Mouse (Mus musculus) hindbrain, postnatal 0 days (tissue): Measurements from ENCODE around the gene Dixdc1. TPM values are rescaled to one million over a fixed set of nuclear protein-coding genes. Genes with fewer than 3 reads are reported as not detected.

ENCODE experiments used
- ATAC-seq: fragments of 200-750 bp; cut with Nextera tagmentation; 2 replicates; pipeline ENCODE4 v1.8.0; 2017; ENCODE audit warnings: mild to moderate bottlenecking, moderate TSS enrichment, moderate library complexity
- DNase-seq: peaks from one replicate; pipeline ENCODE4 v3.0.0-alpha.2; 2015; ENCODE audit warnings: low spot score
- H3K27ac ChIP-seq: fragments of 300-500 bp; sonication (generic); 2 replicates; pipeline ENCODE4 v1.5.1; 2014; ENCODE audit warnings: mild to moderate bottlenecking
- H3K27me3 ChIP-seq: fragments of 300-500 bp; sonication (generic); 2 replicates; pipeline ENCODE4 v1.6.1; 2014; ENCODE audit warnings: low read length, mixed read lengths; ENCODE audit not compliant: insufficient read depth
- H3K36me3 ChIP-seq: fragments of 300-500 bp; sonication (generic); 2 replicates; pipeline ENCODE4 v1.6.1; 2014; ENCODE audit warnings: low read length, mixed read lengths; ENCODE audit not compliant: insufficient read depth
- H3K4me1 ChIP-seq: fragments of 300-500 bp; sonication (generic); 2 replicates; pipeline ENCODE4 v1.6.1; 2014; ENCODE audit warnings: antibody characterized with exemption, low read length, mixed read lengths; ENCODE audit not compliant: insufficient read depth
- H3K4me2 ChIP-seq: fragments of 300-500 bp; sonication (generic); 2 replicates; pipeline ENCODE4 v1.6.1; 2014; ENCODE audit warnings: low read depth, mild to moderate bottlenecking, low read length, moderate library complexity, mixed read lengths
- H3K4me3 ChIP-seq: fragments of 300-500 bp; sonication (generic); 2 replicates; pipeline ENCODE4 v1.5.1; 2014; ENCODE audit warnings: low read length
- H3K9ac ChIP-seq: fragments of 300-500 bp; sonication (generic); replicated peaks from 2 replicates; pipeline ENCODE4 v1.6.1; 2014; ENCODE audit warnings: mild to moderate bottlenecking, low read length, moderate library complexity, mixed read lengths
- H3K9me3 ChIP-seq: fragments of 300-500 bp; sonication (generic); 2 replicates; pipeline ENCODE4 v1.6.1; 2016; ENCODE audit warnings: low read length, mixed read lengths
- CTCF ChIP-seq: IDR thresholded peaks from 2 replicates; pipeline ENCODE4 v1.5.1; 2016; ENCODE audit warnings: antibody characterized with exemption, control low read depth, low read depth
- WGBS: fragments of 180-500 bp; shearing (Covaris S2); extraction: QIAGEN DNeasy Blood & Tissue Kit; methylation state at CpG from one replicate; pipeline ENCODE4 v1.1.7; 2014; 5-methylcytosine and 5-hydroxymethylcytosine counted together
- polyA plus RNA-seq: library from polyadenylated mRNA; unstranded; fragments of >200 nt; fragmentation: Nextera tagmentation; extraction: Ambion mirVana; gene quantifications from 2 replicates; pipeline ENCODE4 v1.2.1, GENCODE M21; 2015
- total RNA-seq: library from RNA; depleted of rRNA; stranded (reverse); fragments of >200 nt; gene quantifications from 2 replicates; pipeline ENCODE4 v1.2.3, GENCODE M21; 2014

Gene Dixdc1
- total and polyA plus RNA-seq, 2 experiments from 2014 or later, result 24.4 to 40.3 TPM

- peaks cover 9% of the 10 kb centered on the region; the same call in 1 of the 2 replicates for H3K4me1 ChIP-seq
- no peaks in the 10 kb centered on the region for H3K27me3 ChIP-seq
- H3K4me3 ChIP-seq, result peak overlapping the region; percentile 96
- WGBS, result under 1% methylated on average over 20 of the region's 28 CpGs
- peaks cover 4% of the 10 kb centered on the region; the same call in 1 of the 2 replicates for H3K36me3 ChIP-seq
- ATAC-seq (no peak; the same call in none of the 2 replicates), DNase-seq (no peak)
- H3K9me3 ChIP-seq, result no peaks in the 10 kb centered on the region
- peak overlapping the region; percentile 81 for H3K4me2 ChIP-seq
- peak overlapping the region; percentile 98 for H3K9ac ChIP-seq
- peak overlapping the region; percentile 92 for H3K27ac ChIP-seq
- no peak for TF ChIP-seq CTCF
These were observed 80.4 kb downstream of the Dixdc1 start for GRCm38 (mm10) chr9:50658941-50659388.

- H3K27ac ChIP-seq, result peak overlapping the region; percentile 92; the same call in 1 of the 2 replicates
- no peak for TF ChIP-seq CTCF
- 0 out of 2 replicates have a peak, but pooled peaks have one; percentile 2 for ATAC-seq
- WGBS, result 22% methylated on average over 5 of the region's 5 CpGs
- H3K9ac ChIP-seq, result peak overlapping the region; percentile 98
- peak overlapping the region; percentile 81 for H3K4me2 ChIP-seq
- H3K4me3 ChIP-seq, result peak overlapping the region; percentile 96
- H3K4me1 ChIP-seq, result peaks cover 9% of the 10 kb centered on the region; the same call in 1 of the 2 replicates
- DNase-seq, result peak; percentile 27
- no peaks in the 10 kb centered on the region for H3K27me3 ChIP-seq
- H3K9me3 ChIP-seq, result no peaks in the 10 kb centered on the region
- peaks cover 5% of the 10 kb centered on the region; the same call in 1 of the 2 replicates for H3K36me3 ChIP-seq
These were observed 80.9 kb downstream of the Dixdc1 start for GRCm38 (mm10) chr9:50658391-50658790.

DNA sequence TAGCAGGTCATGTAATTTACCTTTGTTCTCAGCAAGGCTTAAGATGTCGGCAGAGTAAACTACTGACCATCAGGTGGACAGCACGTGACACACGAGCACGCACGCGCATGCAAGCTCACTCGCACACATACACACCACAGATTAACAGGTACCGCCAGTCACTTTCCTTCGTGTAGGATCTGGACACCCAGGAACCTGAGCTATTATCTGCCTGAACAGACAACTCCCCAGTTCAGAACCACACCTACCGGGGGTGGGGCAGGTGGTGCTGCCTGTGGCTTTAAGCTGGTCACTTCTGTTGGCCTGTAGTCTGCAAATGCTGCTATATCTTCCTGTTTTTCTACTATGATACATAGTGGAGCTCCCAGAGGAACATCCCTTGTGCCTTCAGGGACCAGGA, 88.8 kb downstream of the Dixdc1 start:
- ATAC-seq (no peak), DNase-seq (no peak)
- H3K9ac ChIP-seq, result no peak overlapping the region

GRCm38 (mm10) chr9:50646826-50647370, 92.4 kb downstream of the Dixdc1 start:
- Histone ChIP-seq H3K9ac (no peak overlapping the region), H3K27me3 (no peaks in the 10 kb centered on the region), H3K4me1 (no peaks in the 10 kb centered on the region), H3K4me3 (no peak overlapping the region), H3K9me3 (no peaks in the 10 kb centered on the region), H3K27ac (no peak overlapping the region), H3K36me3 (peaks cover 75% of the 10 kb centered on the region), H3K4me2 (no peak overlapping the region)
- 83% methylated on average over 10 of the region's 10 CpGs for WGBS
- DNase-seq (no peak), ATAC-seq (no peak)
- TF ChIP-seq CTCF, result no peak

More for the DNA sequence above, 88.8 kb downstream of the Dixdc1 start:
- Histone ChIP-seq H3K36me3 (peaks cover 64% of the 10 kb centered on the region), H3K4me2 (no peak overlapping the region), H3K27me3 (no peaks in the 10 kb centered on the region), H3K4me1 (no peaks in the 10 kb centered on the region), H3K4me3 (no peak overlapping the region), H3K9me3 (no peaks in the 10 kb centered on the region), H3K27ac (no peak overlapping the region)
- TF ChIP-seq CTCF, result no peak
- WGBS, result 95% methylated on average over 10 of the region's 10 CpGs

- no peak overlapping the region for H3K4me2 ChIP-seq
- DNase-seq (no peak), ATAC-seq (no peak)
- peaks cover 35% of the 10 kb centered on the region for H3K36me3 ChIP-seq
- no peaks in the 10 kb centered on the region for H3K4me1 ChIP-seq
- H3K27ac ChIP-seq, result no peak overlapping the region
- H3K4me3 ChIP-seq, result no peak overlapping the region
- H3K9ac ChIP-seq, result no peak overlapping the region
- WGBS, result 94% methylated on average over 11 of the region's 11 CpGs
- H3K27me3 ChIP-seq, result no peaks in the 10 kb centered on the region
- no peaks in the 10 kb centered on the region for H3K9me3 ChIP-seq
- no peak for TF ChIP-seq CTCF
These were observed 105.0 kb downstream of the Dixdc1 start for GRCm38 (mm10) chr9:50634270-50634669.

DNA sequence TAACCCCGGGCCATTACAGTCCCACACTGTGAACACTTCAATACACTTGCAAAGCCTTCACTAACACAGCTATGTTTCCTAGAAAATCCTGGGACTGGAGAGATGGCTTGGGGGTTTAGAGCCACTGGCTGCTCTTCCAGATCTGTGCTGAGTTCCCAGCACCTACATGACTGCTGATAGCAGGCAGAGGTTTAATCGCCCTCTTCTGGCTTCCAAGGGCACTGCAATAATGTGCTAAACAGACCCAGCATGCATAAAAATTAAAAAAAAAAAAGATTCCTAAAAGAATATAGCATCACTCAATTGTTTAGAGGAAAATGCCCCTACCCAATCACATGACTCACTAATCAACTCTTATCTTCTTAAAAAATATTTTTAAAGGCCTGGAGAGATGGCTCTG, 106.3 kb downstream of the Dixdc1 start:
- Histone ChIP-seq H3K9ac (no peak overlapping the region), H3K9me3 (no peaks in the 10 kb centered on the region), H3K27me3 (no peaks in the 10 kb centered on the region), H3K36me3 (peaks cover 30% of the 10 kb centered on the region), H3K4me3 (no peak overlapping the region), H3K27ac (no peak overlapping the region), H3K4me2 (no peak overlapping the region), H3K4me1 (no peaks in the 10 kb centered on the region)
- ATAC-seq (no peak), DNase-seq (peak; percentile 23)
- WGBS, result 61% methylated on average over 2 of the region's 2 CpGs
- peak; percentile 43 for TF ChIP-seq CTCF
